Mouse (Mus musculus) lung, postnatal 0 days (tissue): ENCODE results near the gene Olfr222. TPM values are rescaled to one million over a fixed set of nuclear protein-coding genes. Genes with fewer than 3 reads are reported as not detected.

Source experiments
- ATAC-seq: fragments of 200-750 bp; cut with Nextera tagmentation; 2 replicates; pipeline ENCODE4 v1.8.0; 2017; ENCODE audit warnings: moderate library complexity
- DNase-seq: peaks from one replicate; pipeline ENCODE4 v3.0.0-alpha.2; 2016; ENCODE audit warnings: low spot score
- H3K27ac ChIP-seq: fragments of 300-500 bp; sonication (generic); 2 replicates; pipeline ENCODE4 v1.5.1; 2014; ENCODE audit warnings: antibody characterized with exemption, mild to moderate bottlenecking, low read length, mixed read lengths
- H3K27me3 ChIP-seq: fragments of 300-500 bp; sonication (generic); replicated peaks from 2 replicates; pipeline ENCODE4 v1.6.1; 2014; ENCODE audit warnings: low read length, mixed read lengths; ENCODE audit not compliant: insufficient read depth
- H3K36me3 ChIP-seq: fragments of 300-500 bp; sonication (generic); 2 replicates; pipeline ENCODE4 v1.6.1; 2014; ENCODE audit warnings: low read length, mixed read lengths; ENCODE audit not compliant: insufficient read depth
- H3K4me1 ChIP-seq: fragments of 300-500 bp; sonication (generic); 2 replicates; pipeline ENCODE4 v1.6.1; 2014; ENCODE audit warnings: antibody characterized with exemption, low read depth, low read length, mixed read lengths; ENCODE audit not compliant: insufficient read depth
- H3K4me2 ChIP-seq: fragments of 300-500 bp; sonication (generic); replicated peaks from 2 replicates; pipeline ENCODE4 v1.6.1; 2014; ENCODE audit warnings: low read depth, mild to moderate bottlenecking, low read length, moderate library complexity, mixed read lengths
- H3K4me3 ChIP-seq: fragments of 300-500 bp; sonication (generic); 2 replicates; pipeline ENCODE4 v1.5.1; 2014; ENCODE audit warnings: low read depth, low read length
- H3K9ac ChIP-seq: fragments of 300-500 bp; sonication (generic); replicated peaks from 2 replicates; pipeline ENCODE4 v1.6.1; 2014; ENCODE audit warnings: low read depth, mild to moderate bottlenecking
- H3K9me3 ChIP-seq: fragments of 300-500 bp; sonication (generic); 2 replicates; pipeline ENCODE4 v1.6.1; 2016; ENCODE audit warnings: low read length, mixed read lengths
- CTCF ChIP-seq: IDR thresholded peaks from 2 replicates; pipeline ENCODE4 v1.5.1; 2016; ENCODE audit warnings: antibody characterized with exemption, mild to moderate bottlenecking
- EP300 ChIP-seq: IDR thresholded peaks from 2 replicates; pipeline ENCODE4 v1.6.1; 2016; ENCODE audit warnings: antibody characterized with exemption, mild to moderate bottlenecking, control low read depth
- WGBS: fragments of 180-500 bp; shearing (Covaris S2); extraction: QIAGEN DNeasy Blood & Tissue Kit; methylation state at CpG from one replicate; pipeline ENCODE4 v1.1.7; 2014; 5-methylcytosine and 5-hydroxymethylcytosine counted together
- polyA plus RNA-seq: library from polyadenylated mRNA; unstranded; fragments of >200 nt; fragmentation: Nextera tagmentation; extraction: Ambion mirVana; gene quantifications from 2 replicates; pipeline ENCODE4 v1.2.1, GENCODE M21; 2015

Olfr222 gene
- polyA plus RNA-seq, 1 experiment from 2014 or later: not detected

DNA sequence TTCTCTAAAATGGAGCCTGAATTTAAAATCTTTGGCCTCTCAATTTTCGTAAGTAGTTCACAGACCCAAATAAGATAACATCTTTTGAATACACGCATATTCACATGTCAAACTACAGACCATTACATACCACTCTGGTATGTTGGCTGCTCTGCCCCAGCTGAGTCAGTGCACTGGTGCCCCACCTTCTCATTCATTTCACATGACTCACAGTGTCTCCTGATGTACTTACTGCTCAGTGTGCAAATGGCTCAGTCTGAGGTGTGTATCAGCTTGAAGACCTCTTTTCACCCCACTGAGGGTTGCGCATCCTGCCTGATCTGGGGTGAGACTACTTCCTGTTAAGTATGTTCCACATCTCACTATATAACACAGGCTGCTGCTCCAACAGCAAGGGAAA, 24.8 kb upstream of the Olfr222 start:
- Histone ChIP-seq H3K36me3 (no peaks in the 10 kb centered on the region), H3K27ac (no peak overlapping the region), H3K4me1 (no peaks in the 10 kb centered on the region), H3K27me3 (no peaks in the 10 kb centered on the region), H3K4me2 (no peak overlapping the region), H3K9ac (no peak overlapping the region), H3K4me3 (no peak overlapping the region), H3K9me3 (no peaks in the 10 kb centered on the region)
- ATAC-seq (peak; percentile 55; the same call in 1 of the 2 replicates), DNase-seq (peak; percentile 44)
- WGBS: 70% methylated on average over 3 of the region's 3 CpGs
- TF ChIP-seq CTCF: no peak
- peak; percentile 47; the same call in 1 of the 2 replicates for TF ChIP-seq EP300

DNA sequence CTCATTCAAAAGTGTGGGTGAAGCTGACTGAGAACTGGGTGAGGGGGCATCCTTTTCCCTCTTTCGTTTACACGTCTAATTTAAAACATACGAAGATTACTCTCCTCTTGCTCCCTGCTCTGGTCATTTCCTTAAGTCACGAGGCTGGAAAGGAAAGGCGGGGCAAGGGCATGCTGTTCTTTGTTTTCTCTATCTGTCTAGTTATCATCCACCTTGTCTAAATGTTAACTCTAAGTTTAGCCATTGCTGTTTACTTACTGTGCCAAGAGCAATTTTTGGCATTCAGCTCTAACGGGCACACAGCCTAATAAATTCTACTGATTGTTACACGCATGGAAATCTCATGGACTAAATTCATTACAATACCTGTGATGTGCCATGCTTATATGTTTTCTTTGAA, 23.2 kb upstream of the Olfr222 start:
- H3K4me2 ChIP-seq: no peak overlapping the region
- WGBS: 45% methylated on average over 7 of the region's 7 CpGs
- no peak overlapping the region for H3K9ac ChIP-seq
- no peaks in the 10 kb centered on the region for H3K9me3 ChIP-seq
- TF ChIP-seq EP300: no peak
- no peak for TF ChIP-seq CTCF
- DNase-seq (no peak), ATAC-seq (no peak)
- H3K4me3 ChIP-seq: no peak overlapping the region
- no peaks in the 10 kb centered on the region for H3K36me3 ChIP-seq
- H3K4me1 ChIP-seq: no peaks in the 10 kb centered on the region
- no peak overlapping the region for H3K27ac ChIP-seq
- H3K27me3 ChIP-seq: no peaks in the 10 kb centered on the region

DNA sequence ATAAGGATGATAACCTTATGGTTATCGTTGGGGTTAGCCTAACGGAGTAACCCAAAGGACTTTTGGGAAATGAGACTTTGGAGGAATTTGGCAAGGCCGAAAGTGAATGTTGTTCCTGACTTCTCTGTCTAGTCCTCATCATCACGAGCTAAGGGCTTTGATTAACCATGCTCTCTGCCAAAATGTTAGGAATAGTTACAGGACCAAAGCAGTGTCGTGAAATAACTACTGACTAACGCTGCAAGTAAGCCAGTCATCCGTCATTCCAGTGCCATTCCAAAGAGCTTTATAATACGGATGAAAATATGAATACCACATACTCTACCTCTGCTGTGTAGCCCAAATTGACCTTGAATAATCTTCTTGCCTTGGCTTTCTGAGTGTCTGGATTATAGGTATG, 20.9 kb upstream of the Olfr222 start:
- Histone ChIP-seq H3K27me3 (no peaks in the 10 kb centered on the region), H3K9me3 (no peaks in the 10 kb centered on the region), H3K4me1 (no peaks in the 10 kb centered on the region), H3K4me2 (no peak overlapping the region), H3K4me3 (no peak overlapping the region), H3K27ac (no peak overlapping the region), H3K9ac (no peak overlapping the region), H3K36me3 (no peaks in the 10 kb centered on the region)
- WGBS: 78% methylated on average over 8 of the region's 8 CpGs
- ATAC-seq: no peak
- TF ChIP-seq EP300: no peak
- TF ChIP-seq CTCF: no peak
- no peak for DNase-seq

DNA sequence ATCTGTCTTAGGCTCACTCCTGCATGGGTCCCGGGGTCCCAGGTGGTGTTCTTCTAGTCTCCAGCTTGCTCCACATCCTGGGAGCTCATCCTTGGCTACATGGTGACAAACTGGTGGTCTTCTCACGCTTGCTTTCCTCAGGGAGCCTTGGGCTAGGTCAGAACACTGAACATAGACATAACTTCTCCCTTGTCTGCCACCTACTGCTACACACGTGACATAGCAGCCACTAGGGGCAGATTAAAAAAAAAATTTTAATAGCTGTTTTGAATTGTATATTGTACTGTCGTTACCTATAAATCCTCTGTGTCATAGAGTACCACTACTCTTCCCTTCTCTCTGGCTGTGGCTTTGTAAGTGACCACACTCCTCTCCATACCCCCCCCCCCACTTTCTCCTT, 20.1 kb upstream of the Olfr222 start:
- TF ChIP-seq EP300: no peak
- TF ChIP-seq CTCF: peak; percentile 57
- Histone ChIP-seq H3K27ac (no peak overlapping the region), H3K36me3 (no peaks in the 10 kb centered on the region), H3K9me3 (no peaks in the 10 kb centered on the region), H3K4me3 (no peak overlapping the region), H3K9ac (no peak overlapping the region), H3K4me1 (no peaks in the 10 kb centered on the region), H3K4me2 (no peak overlapping the region), H3K27me3 (no peaks in the 10 kb centered on the region)
- 36% methylated on average over 4 of the region's 4 CpGs for WGBS
- DNase-seq: peak; percentile 37
- no peak for ATAC-seq

DNA sequence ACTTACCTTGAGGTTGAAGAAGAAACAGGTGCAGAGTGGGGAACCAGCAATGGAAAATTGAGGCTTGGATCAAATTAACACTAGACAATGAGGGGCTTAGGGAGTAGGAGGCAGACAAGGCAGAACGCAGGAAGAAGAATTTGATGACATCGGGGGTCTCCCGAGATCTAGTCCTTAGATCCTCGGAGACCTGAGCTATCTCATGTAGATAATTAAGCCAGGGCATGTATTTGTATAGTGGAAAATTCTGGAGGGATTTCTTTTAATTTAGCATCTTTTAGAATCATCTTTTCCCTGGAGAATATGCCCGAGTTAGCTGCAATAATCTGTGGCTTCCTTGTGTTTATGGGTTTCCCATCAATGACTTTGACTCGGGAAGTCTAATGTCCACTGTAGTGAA, 17.2 kb upstream of the Olfr222 start, which contains the start of gene Olfr223:
TSS of gene Olfr223 (minus strand) at position 101 of the 400 bp plus-strand sequence.
- no peak for TF ChIP-seq EP300
- no peak for TF ChIP-seq CTCF
- WGBS: 79% methylated on average over 6 of the region's 6 CpGs
- no peaks in the 10 kb centered on the region for H3K4me1 ChIP-seq

DNA sequence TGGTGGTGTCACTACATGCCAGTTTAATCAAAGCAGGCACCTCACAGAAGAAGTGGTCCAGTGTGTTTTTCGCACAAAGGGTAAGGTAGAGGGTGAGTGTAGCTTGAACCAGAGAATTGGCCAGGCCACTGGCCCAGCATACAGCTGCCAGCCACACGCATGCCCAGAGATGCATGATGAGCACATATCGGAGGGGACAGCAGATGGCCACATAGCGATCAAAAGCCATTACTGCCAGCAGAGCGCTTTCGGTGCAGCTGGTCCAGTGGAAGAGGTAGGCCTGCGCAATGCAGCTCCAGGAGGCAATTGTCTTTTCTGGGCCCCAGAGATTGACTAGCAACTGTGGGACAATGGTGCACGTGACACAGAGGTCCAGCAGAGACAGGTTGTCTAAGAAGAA, 13.5 kb upstream of the Olfr222 start:
- WGBS: 89% methylated on average over 8 of the region's 8 CpGs
- no peak for DNase-seq

More for the DNA sequence above, 17.2 kb upstream of the Olfr222 start, which contains the start of gene Olfr223:
- no peak for ATAC-seq
- Histone ChIP-seq H3K4me2 (no peak within 1 kb of the TSS), H3K4me3 (no peak within 1 kb of the TSS), H3K9me3 (no peaks in the 10 kb centered on the region), H3K27ac (no peak within 1 kb of the TSS), H3K27me3 (no peaks in the 10 kb centered on the region), H3K36me3 (no peaks in the 10 kb centered on the region), H3K9ac (no peak within 1 kb of the TSS)
- no peak for DNase-seq

DNA sequence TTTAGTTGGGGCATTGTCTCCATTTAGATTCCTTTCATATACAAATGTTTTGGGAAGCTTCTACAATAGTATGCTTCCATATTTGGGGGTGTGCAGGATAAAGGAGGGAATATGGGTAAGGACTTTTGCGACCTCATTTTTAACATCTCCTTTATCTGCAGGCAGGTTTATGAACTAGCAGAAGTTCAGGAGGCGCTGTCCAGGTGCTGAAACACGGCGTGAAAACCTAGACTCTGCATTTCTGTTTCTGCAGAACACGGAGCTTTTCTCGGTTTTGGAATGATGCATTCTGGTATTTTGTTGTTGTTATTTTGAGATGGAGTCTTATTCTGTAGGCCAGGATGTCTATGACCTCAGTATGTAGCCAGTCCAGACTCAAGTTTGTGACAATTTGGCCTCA, 8.5 kb upstream of the Olfr222 start:
- Histone ChIP-seq H3K4me3 (no peak overlapping the region), H3K9ac (no peak overlapping the region), H3K27ac (no peak overlapping the region), H3K4me1 (no peaks in the 10 kb centered on the region), H3K4me2 (no peak overlapping the region), H3K36me3 (no peaks in the 10 kb centered on the region), H3K9me3 (no peaks in the 10 kb centered on the region), H3K27me3 (no peaks in the 10 kb centered on the region)
- TF ChIP-seq CTCF (no peak), EP300 (no peak)
- DNase-seq (peak; percentile 30), ATAC-seq (no peak)
- 26% methylated on average over 6 of the region's 6 CpGs for WGBS

More for the DNA sequence above, 13.5 kb upstream of the Olfr222 start:
- Histone ChIP-seq H3K27me3 (no peaks in the 10 kb centered on the region), H3K4me2 (no peak overlapping the region), H3K27ac (no peak overlapping the region), H3K9ac (no peak overlapping the region), H3K9me3 (no peaks in the 10 kb centered on the region), H3K36me3 (no peaks in the 10 kb centered on the region), H3K4me1 (no peaks in the 10 kb centered on the region), H3K4me3 (no peak overlapping the region)
- TF ChIP-seq EP300 (no peak), CTCF (no peak)
- ATAC-seq: no peak
